Mouse (Mus musculus): Measurements from ENCODE around the gene Myo6. TPM values are rescaled to one million over a fixed set of nuclear protein-coding genes. Genes with fewer than 3 reads are reported as not detected.
"Not testable (repeated sequence)": the region's sequence is repeated elsewhere in the genome, so short reads cannot be mapped to it uniquely, and the experiment has no call there.

Myo6 gene
- polyA plus RNA-seq, 1 experiment from 2014 or later, result 14.8 TPM

DNA sequence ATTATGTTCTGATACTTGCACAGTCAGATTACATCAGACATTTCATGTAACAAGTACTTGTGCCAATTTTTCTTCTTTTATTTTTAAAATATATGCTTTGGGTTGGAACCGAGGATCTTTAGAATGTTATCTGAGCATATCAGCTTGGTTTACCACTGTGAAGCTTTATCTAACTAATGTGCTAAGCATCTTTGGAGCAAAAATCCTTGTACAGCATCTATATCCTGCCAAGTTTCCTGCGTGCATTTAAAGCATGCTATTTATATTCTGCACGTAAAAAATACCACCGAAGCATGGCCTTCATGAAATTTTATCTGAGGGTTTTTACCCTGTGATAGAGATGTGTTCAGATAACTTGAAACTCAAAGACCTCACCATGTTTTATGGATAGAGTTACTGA is 131.3 kb downstream of the Myo6 start:
- no peak for ATAC-seq (ENCODE audit: insufficient number of reproducible peaks, low FRiP score)

DNA sequence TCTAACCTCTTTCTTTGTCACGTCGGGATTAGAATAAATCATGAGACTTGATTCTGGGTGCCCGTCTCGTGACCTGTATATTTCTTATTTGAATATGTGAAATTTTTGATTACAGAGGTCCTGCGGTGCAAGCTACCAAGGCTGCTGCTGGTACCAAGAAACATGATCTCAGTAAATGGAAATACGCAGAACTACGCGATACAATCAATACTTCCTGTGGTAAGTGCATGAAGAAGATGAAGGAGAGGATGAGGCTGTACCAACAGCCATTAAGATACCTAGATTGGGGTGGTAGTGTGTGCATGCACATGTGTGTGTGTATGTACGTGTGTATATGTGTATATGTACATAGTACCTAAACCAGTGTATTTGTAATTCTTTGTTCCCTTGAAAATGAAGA is 134.2 kb downstream of the Myo6 start:
- Histone ChIP-seq H3K4me3 (no peak overlapping the region), H3K36me3 (peaks cover 13% of the 10 kb centered on the region; the same call in 1 of the 2 replicates), H3K9ac (no peak overlapping the region), H3K27me3 (replicated peaks) (no peaks in the 10 kb centered on the region), H3K9me3 (replicated peaks) (no peaks in the 10 kb centered on the region), H3K4me2 (no peak overlapping the region), H3K27ac (ENCODE audit: poor library complexity, severe bottlenecking) (no peak overlapping the region), H3K4me1 (replicated peaks) (no peaks in the 10 kb centered on the region)
- 85% methylated on average over 9 of the region's 9 CpGs for WGBS
- ATAC-seq (ENCODE audit: insufficient number of reproducible peaks, low FRiP score), result no peak

More for the DNA sequence above, 131.3 kb downstream of the Myo6 start:
- Histone ChIP-seq H3K36me3 (peaks cover 19% of the 10 kb centered on the region), H3K27ac (ENCODE audit: poor library complexity, severe bottlenecking) (no peak overlapping the region), H3K4me3 (no peak overlapping the region), H3K9ac (no peak overlapping the region), H3K9me3 (replicated peaks) (0 out of 2 replicates have a peak, but pooled peaks cover 2% of the 10 kb centered on the region), H3K4me2 (no peak overlapping the region), H3K4me1 (replicated peaks) (no peaks in the 10 kb centered on the region), H3K27me3 (replicated peaks) (no peaks in the 10 kb centered on the region)
- WGBS, result 62% methylated on average over 4 of the region's 4 CpGs

DNA sequence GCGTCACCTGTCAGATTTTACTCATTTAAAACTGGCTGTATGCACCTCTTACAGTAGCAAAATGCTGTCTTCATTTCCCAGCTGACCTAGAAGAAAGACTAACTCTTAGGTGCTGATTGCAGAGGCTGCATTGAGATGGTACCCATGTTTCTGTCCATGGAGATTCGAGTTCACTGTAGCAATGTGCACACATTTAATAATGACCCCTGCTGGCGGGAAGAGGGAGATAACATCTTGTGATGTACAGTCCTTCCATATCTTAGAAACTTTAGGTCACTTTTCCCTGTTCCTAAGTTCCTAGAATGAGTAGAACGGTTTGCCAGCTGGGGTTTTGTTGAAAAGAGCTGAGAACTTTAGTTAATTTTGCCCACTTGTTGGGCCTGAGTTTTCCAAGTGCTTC is 138.7 kb downstream of the Myo6 start:
- H3K27me3 ChIP-seq (replicated peaks), result no peaks in the 10 kb centered on the region
- no peak overlapping the region for H3K27ac ChIP-seq (ENCODE audit: poor library complexity, severe bottlenecking)
- no peaks in the 10 kb centered on the region for H3K4me1 ChIP-seq (replicated peaks)
- no peak overlapping the region for H3K4me3 ChIP-seq
- no peak overlapping the region for H3K9ac ChIP-seq
- 70% methylated on average over 4 of the region's 4 CpGs for WGBS
- ATAC-seq (ENCODE audit: insufficient number of reproducible peaks, low FRiP score), result no peak
- no peaks in the 10 kb centered on the region for H3K9me3 ChIP-seq (replicated peaks)
- H3K4me2 ChIP-seq, result no peak overlapping the region
- peaks cover 23% of the 10 kb centered on the region for H3K36me3 ChIP-seq

DNA sequence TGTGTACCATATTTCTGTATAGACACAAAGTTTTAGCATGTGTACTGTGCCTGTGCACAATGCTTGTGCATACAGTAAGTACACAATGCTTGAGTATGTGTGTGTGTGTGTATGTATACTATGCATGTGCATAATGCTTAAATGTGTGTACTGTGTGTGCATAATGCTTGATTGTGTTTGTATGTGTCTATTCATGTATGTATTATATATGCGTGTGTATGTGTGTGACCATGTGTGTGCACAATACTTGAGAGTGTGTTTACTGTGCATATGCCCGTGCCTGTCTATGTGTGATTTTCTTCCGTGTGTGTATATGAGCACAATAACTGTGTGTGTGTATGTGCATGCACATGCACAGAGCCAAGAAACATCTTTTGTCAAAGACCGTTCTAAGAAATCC is 141.6 kb downstream of the Myo6 start:
- Histone ChIP-seq H3K9ac (no peak overlapping the region), H3K27ac (ENCODE audit: poor library complexity, severe bottlenecking) (no peak overlapping the region), H3K4me1 (replicated peaks) (no peaks in the 10 kb centered on the region), H3K4me3 (no peak overlapping the region), H3K4me2 (no peak overlapping the region), H3K9me3 (replicated peaks) (no peaks in the 10 kb centered on the region), H3K36me3 (peaks cover 10% of the 10 kb centered on the region), H3K27me3 (replicated peaks) (no peaks in the 10 kb centered on the region)
- no peak for ATAC-seq (ENCODE audit: insufficient number of reproducible peaks, low FRiP score)
- WGBS, result 90% methylated on average over 4 of the region's 4 CpGs

DNA sequence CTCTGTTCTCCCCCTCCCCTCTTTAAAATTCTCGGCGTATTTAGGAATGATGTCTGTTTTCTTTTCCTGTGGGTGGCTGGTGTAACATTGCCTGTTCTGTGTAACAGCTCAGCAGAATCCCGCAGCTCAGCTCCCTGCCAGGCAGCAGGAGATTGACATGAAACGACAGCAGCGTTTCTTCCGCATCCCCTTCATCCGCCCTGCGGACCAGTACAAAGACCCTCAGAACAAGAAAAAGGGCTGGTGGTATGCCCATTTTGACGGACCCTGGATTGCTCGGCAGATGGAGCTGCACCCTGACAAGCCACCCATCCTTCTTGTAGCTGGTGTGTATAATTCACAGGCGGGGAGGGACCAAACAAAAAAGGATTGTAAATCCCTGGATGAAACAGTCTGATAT is 142.0 kb downstream of the Myo6 start:
- H3K27ac ChIP-seq (ENCODE audit: poor library complexity, severe bottlenecking), result no peak overlapping the region
- WGBS, result 66% methylated on average over 11 of the region's 11 CpGs
- no peak overlapping the region for H3K4me3 ChIP-seq
- H3K9ac ChIP-seq, result no peak overlapping the region
- no peak overlapping the region for H3K4me2 ChIP-seq
- no peaks in the 10 kb centered on the region for H3K9me3 ChIP-seq (replicated peaks)
- H3K36me3 ChIP-seq, result peaks cover 10% of the 10 kb centered on the region
- ATAC-seq (ENCODE audit: insufficient number of reproducible peaks, low FRiP score), result no peak
- H3K27me3 ChIP-seq (replicated peaks), result no peaks in the 10 kb centered on the region
- no peaks in the 10 kb centered on the region for H3K4me1 ChIP-seq (replicated peaks)

DNA sequence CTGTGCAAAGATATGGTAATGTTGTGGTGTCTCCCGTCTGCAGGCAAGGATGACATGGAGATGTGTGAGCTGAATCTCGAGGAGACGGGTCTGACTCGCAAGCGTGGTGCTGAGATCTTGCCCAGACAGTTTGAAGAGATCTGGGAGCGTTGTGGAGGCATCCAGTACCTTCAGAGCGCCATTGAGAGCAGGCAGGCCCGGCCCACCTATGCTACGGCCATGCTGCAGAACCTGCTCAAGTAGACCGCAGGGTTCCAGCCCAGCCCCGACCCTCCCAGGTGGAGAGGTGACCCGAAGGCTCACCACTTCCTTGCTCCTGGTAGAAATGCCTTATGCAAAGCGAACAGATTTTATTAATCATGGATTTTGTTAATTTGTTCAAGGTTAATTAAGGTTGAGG is 142.8 kb downstream of the Myo6 start:
- Histone ChIP-seq H3K4me2 (no peak overlapping the region), H3K9me3 (replicated peaks) (no peaks in the 10 kb centered on the region), H3K4me3 (no peak overlapping the region), H3K27ac (ENCODE audit: poor library complexity, severe bottlenecking) (no peak overlapping the region), H3K9ac (no peak overlapping the region), H3K4me1 (replicated peaks) (no peaks in the 10 kb centered on the region), H3K27me3 (replicated peaks) (no peaks in the 10 kb centered on the region), H3K36me3 (peaks cover 10% of the 10 kb centered on the region)
- 86% methylated on average over 13 of the region's 13 CpGs for WGBS
- ATAC-seq (ENCODE audit: insufficient number of reproducible peaks, low FRiP score), result no peak

DNA sequence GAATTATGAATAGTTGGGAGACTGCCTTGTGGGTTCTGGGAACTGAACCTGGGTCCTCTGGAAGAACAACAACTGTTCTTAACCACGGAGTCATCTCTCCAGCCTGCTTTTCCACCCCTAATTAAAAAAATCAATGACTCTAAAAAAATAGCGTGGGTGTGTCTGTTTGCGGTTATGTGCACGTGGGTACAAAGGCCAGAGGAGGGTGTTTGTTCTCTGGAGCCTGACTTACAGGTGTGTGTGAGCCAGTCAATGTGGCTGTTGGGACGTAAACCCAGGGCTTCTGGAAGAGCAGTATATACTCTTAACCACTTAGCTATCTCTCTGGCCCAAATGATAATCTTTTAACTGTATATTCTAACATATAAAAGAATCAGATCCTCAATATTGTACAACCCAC is 148.8 kb downstream of the Myo6 start:
- 87% methylated on average over 5 of the region's 5 CpGs for WGBS
- Histone ChIP-seq H3K4me3 (no peak overlapping the region), H3K9ac (no peak overlapping the region), H3K9me3 (replicated peaks) (0 out of 2 replicates have a peak, but pooled peaks cover 2% of the 10 kb centered on the region), H3K4me1 (replicated peaks) (0 out of 2 replicates have a peak, but pooled peaks cover 5% of the 10 kb centered on the region), H3K27ac (ENCODE audit: poor library complexity, severe bottlenecking) (no peak overlapping the region), H3K4me2 (no peak overlapping the region), H3K27me3 (replicated peaks) (no peaks in the 10 kb centered on the region), H3K36me3 (no peaks in the 10 kb centered on the region)
- no peak for ATAC-seq (ENCODE audit: insufficient number of reproducible peaks, low FRiP score)

DNA sequence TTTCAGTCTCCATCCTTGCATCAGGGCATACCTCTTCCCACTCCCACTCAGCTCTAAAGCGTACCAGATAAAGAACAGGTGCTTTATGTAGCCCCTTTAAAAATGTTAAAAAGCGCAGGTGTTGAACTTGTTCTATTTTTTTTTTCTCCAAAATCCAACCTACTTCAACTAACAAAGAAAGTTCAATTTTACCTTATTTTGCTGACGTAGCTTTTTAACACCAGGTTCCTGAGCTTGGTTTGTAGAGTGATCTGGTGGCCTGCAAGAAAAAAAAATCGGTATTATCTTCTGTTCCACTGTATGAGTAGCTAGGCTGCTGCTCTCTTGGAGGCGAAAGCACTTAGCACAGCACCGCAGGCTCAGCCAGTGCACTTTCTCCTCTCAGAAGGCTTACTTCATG is 151.1 kb downstream of the Myo6 start:
- ATAC-seq (ENCODE audit: insufficient number of reproducible peaks, low FRiP score), result no peak
- Histone ChIP-seq H3K9me3 (replicated peaks) (0 out of 2 replicates have a peak, but pooled peaks cover 2% of the 10 kb centered on the region), H3K4me1 (replicated peaks) (0 out of 2 replicates have a peak, but pooled peaks cover 5% of the 10 kb centered on the region), H3K9ac (no peak overlapping the region), H3K36me3 (no peaks in the 10 kb centered on the region), H3K27me3 (replicated peaks) (no peaks in the 10 kb centered on the region), H3K4me2 (no peak overlapping the region), H3K4me3 (no peak overlapping the region), H3K27ac (ENCODE audit: poor library complexity, severe bottlenecking) (no peak overlapping the region)
- WGBS, result 86% methylated on average over 6 of the region's 6 CpGs

DNA sequence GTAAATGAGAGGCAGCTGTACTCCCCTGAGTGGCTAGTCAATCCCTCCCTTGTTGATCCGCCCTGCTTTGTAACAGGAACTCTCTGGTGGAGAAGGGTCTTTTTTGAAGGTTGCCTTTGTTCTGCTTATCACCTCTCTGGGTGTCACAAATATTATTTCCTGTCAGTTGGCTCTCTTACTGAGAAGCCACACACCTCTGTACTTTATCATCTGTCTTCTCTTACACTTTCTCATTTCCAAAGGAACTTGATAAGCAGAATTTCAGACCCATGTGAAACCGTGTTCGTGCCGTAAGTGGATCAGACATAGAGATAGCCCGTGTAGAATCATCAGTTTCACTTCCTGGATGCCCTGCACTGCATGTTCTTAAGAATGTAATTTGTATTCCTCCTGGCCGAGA is 153.2 kb downstream of the Myo6 start:
- no peak overlapping the region for H3K9ac ChIP-seq
- H3K27me3 ChIP-seq (replicated peaks), result no peaks in the 10 kb centered on the region
- 40% methylated on average over 6 of the region's 6 CpGs for WGBS
- no peak for ATAC-seq (ENCODE audit: insufficient number of reproducible peaks, low FRiP score)
- no peak overlapping the region for H3K27ac ChIP-seq (ENCODE audit: poor library complexity, severe bottlenecking)
- no peaks in the 10 kb centered on the region for H3K36me3 ChIP-seq
- no peak overlapping the region for H3K4me3 ChIP-seq
- H3K9me3 ChIP-seq (replicated peaks), result 0 out of 2 replicates have a peak, but pooled peaks cover 2% of the 10 kb centered on the region
- no peak overlapping the region for H3K4me2 ChIP-seq
- H3K4me1 ChIP-seq (replicated peaks), result 0 out of 2 replicates have a peak, but pooled peaks cover 5% of the 10 kb centered on the region

DNA sequence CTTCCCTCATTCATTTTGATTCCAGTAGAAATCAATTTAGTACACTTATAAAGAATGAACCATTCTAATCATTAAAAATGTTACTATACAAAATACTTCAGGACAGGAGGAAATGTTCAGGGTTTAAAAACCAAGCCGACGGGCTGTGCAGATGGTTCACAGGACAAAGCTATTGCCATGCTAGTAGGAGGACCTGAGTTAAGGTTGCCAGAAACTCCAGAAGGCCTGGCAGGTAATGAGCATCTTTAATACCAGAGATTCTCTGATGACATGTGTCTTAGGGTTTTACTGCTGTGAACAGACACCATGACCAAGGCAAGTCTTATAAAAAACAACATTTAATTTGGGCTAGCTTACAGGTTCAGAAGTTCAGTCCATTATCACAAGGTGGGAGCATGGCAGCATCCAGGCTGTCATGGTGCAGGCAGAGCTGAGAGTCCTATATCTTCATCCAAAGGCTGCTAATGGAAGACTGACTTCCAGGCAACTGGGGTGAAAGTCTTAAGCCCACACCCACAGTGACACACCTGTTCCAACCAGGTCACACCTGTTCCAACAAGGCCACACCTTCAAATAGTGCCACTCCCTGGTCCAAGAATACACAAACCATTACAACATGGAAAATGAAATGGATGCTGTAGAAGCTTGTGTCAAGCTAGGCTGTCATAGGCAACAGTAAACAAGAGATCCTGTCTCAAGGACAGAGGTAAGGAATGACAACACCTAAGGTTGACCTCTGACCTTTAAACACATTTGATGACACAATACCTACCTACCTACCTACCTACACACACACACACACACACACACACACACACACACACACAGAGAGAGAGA is 156.4 kb downstream of the Myo6 start:
- WGBS, result 85% methylated on average over 2 of the region's 2 CpGs
- not testable (repeated sequence) for H3K4me2 ChIP-seq; H3K36me3 ChIP-seq; H3K27me3 ChIP-seq (replicated peaks); H3K27ac ChIP-seq (ENCODE audit: poor library complexity, severe bottlenecking); H3K4me1 ChIP-seq (replicated peaks); H3K9me3 ChIP-seq (replicated peaks); H3K9ac ChIP-seq; H3K4me3 ChIP-seq; ATAC-seq (ENCODE audit: insufficient number of reproducible peaks, low FRiP score)

DNA sequence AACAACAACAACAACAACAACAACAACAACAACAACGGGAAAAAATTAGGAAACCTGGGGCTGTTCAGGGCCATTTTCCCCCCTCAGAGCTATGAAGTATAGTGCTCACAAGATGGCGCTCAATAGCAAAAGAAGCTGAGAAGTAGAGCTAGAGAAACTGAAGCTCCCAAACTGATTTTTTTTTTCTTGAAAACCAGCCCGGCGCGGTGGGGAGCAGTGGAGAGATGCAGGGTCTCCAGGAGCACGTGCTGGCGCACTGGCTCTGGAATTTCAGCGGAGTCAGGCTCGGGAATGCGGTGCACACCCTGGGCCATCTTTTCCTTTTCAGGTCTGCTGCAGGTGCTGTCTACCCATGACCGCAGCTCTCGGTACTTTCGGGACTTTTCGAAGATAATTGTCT is 167.3 kb downstream of the Myo6 start:
- ATAC-seq (ENCODE audit: insufficient number of reproducible peaks, low FRiP score), result peak; percentile 59; the same call in 1 of the 2 replicates
- Histone ChIP-seq H3K9ac (no peak overlapping the region), H3K27ac (ENCODE audit: poor library complexity, severe bottlenecking) (no peak overlapping the region), H3K9me3 (replicated peaks) (no peaks in the 10 kb centered on the region), H3K4me3 (peak overlapping the region; percentile 37), H3K4me1 (replicated peaks) (peaks cover 3% of the 10 kb centered on the region), H3K4me2 (peak overlapping the region; percentile 79), H3K36me3 (no peaks in the 10 kb centered on the region), H3K27me3 (replicated peaks) (no peaks in the 10 kb centered on the region)
- WGBS, result 21% methylated on average over 14 of the region's 14 CpGs

Data from heart, embryonic 12.5 days (tissue).